ENCODE assay signal across 7 mouse cellular contexts in the genomic region with DNA sequence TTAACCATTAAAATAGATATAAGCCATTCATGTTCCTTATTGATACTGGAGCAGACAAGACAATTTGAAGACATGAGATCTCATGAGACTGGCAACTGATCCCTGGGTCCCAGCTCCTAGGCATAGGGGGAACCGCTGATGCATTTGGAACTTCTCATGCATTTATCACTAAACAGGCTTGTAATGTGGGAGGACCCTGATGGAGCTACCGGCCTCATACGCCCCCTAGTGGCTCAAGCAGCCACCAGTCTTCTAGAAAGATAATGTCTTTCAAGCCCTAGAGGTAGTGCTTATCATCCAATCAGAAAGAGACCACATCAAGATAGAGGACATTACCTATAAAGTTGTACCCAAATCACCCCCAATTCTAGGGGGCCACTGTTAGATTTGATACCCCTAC.
DNase-seq lines count a peak whose midpoint lies in the region; ATAC-seq and TF ChIP-seq lines count a peak whose summit lies in the region.

No protein-coding gene starts in this region.

- TF ChIP-seq CTCF in embryonic fibroblast, embryonic 13.5 days (IDR thresholded peaks at IDR 0.05; ENCODE audit: borderline replicate concordance, insufficient read depth, low read length) = 0 out of 2 replicates have a peak, but pooled peaks have one; percentile 8

- no peaks in the 10 kb centered on the region for H3K36me3 ChIP-seq in liver, embryonic 11.5 days (ENCODE audit: control insufficient read depth, insufficient read depth, low read length)

- WGBS in liver, embryonic 11.5 days = 10% methylated on average over 3 of the region's 3 CpGs

- ATAC-seq in liver, embryonic 11.5 days (replicated peaks; ENCODE audit: low FRiP score) = no peak

- no peak for TF ChIP-seq POLR2A in embryonic fibroblast, embryonic 13.5 days (IDR thresholded peaks at IDR 0.05; ENCODE audit: low read depth, low read length)

- no peaks in the 10 kb centered on the region for H3K9me3 ChIP-seq in liver, embryonic 11.5 days (ENCODE audit: control insufficient read depth, low read length)

- H3K4me3 ChIP-seq in embryonic fibroblast, embryonic 13.5 days (ENCODE audit: insufficient read depth, low read length) = no peak overlapping the region
- H3K4me3 ChIP-seq in liver, embryonic 11.5 days (ENCODE audit: low read depth, low read length) = no peak overlapping the region

- peak; percentile 50 for DNase-seq in A20 (ENCODE audit: low read depth, low spot score)
- DNase-seq in CD4-positive helper T cell, adult 2 months (ENCODE audit: low read depth, low spot score) = peak; percentile 40
- DNase-seq in adrenal gland, postnatal 36 days = peak; percentile 55 to 69
- peak; percentile 73 for DNase-seq in kidney, postnatal 10 days
- DNase-seq in liver, embryonic 11.5 days (ENCODE audit: low spot score) = peak; percentile 33
- DNase-seq in right cerebral cortex, postnatal 14 days = peak; percentile 55

- no peak overlapping the region for H3K9ac ChIP-seq in liver, embryonic 11.5 days (ENCODE audit: low read depth, low read length)

- no peaks in the 10 kb centered on the region for H3K4me1 ChIP-seq in embryonic fibroblast, embryonic 13.5 days (ENCODE audit: control insufficient read depth, insufficient read depth, low read length)
- no peaks in the 10 kb centered on the region for H3K4me1 ChIP-seq in liver, embryonic 11.5 days (replicated peaks; ENCODE audit: control insufficient read depth, insufficient read depth, low read length)

- H3K27ac ChIP-seq in embryonic fibroblast, embryonic 13.5 days (ENCODE audit: insufficient read depth, low read length) = no peak overlapping the region
- H3K27ac ChIP-seq in liver, embryonic 11.5 days (ENCODE audit: low read depth, low read length) = no peak overlapping the region

- no peak overlapping the region for H3K4me2 ChIP-seq in liver, embryonic 11.5 days

- peaks cover 21% of the 10 kb centered on the region for H3K27me3 ChIP-seq in liver, embryonic 11.5 days (replicated peaks; ENCODE audit: control insufficient read depth, insufficient read depth, low read length)
